Mouse (Mus musculus) kidney, adult 8-10 months (tissue): ENCODE measurements around the gene Gm8126.
"Not testable (repeated sequence)": the region's sequence is repeated elsewhere in the genome, so short reads cannot be mapped to it uniquely, and the experiment has no call there.

Experiments
- DNase-seq, 2 experiments: peaks; one replicate each; pipeline ENCODE4 v3.0.0; 2022

Gene Gm8126

GRCm38 (mm10) chr14:43258349-43258748 lies at the start of gene Gm8126:
Gene Gm8126 (plus strand): TSS chr14:43258649.
- DNase-seq, result not testable (repeated sequence)

GRCm38 (mm10) chr14:43235204-43235603 lies 23.2 kb upstream of the Gm8126 start, which contains the start of gene Gm8122:
Gene Gm8122 (minus strand): TSS chr14:43235304.
- not testable (repeated sequence) for DNase-seq

- not testable (repeated sequence) for DNase-seq
Observed at GRCm38 (mm10) chr14:43237769-43238168, 20.7 kb upstream of the Gm8126 start.

- DNase-seq, result peak in 1 of 2 experiments; percentile 47
Observed at GRCm38 (mm10) chr14:43249611-43250170, 8.8 kb upstream of the Gm8126 start.

GRCm38 (mm10) chr14:43250549-43251253 lies 7.7 kb upstream of the Gm8126 start:
- peak in 1 of 2 experiments; percentile 49 for DNase-seq

GRCm38 (mm10) chr14:43256511-43256910 lies 1.9 kb upstream of the Gm8126 start:
- not testable (repeated sequence) for DNase-seq

- DNase-seq, result not testable (repeated sequence)
Observed at GRCm38 (mm10) chr14:43263421-43263820, 5.0 kb downstream of the Gm8126 start.

- not testable (repeated sequence) for DNase-seq
Observed at GRCm38 (mm10) chr14:43268521-43269084, 10.2 kb downstream of the Gm8126 start.

GRCm38 (mm10) chr14:43269211-43269610 lies 10.8 kb downstream of the Gm8126 start:
- DNase-seq, result not testable (repeated sequence)

- not testable (repeated sequence) for DNase-seq
Observed at GRCm38 (mm10) chr14:43273161-43273560, 14.7 kb downstream of the Gm8126 start.

- DNase-seq, result not testable (repeated sequence)
Observed at GRCm38 (mm10) chr14:43274986-43275511, 16.6 kb downstream of the Gm8126 start, which contains the start of gene Gm9732. Gene Gm9732 (plus strand): TSS chr14:43275036.

- not testable (repeated sequence) for DNase-seq
Observed at GRCm38 (mm10) chr14:43275752-43276151, 17.3 kb downstream of the Gm8126 start.

- not testable (repeated sequence) for DNase-seq
Observed at GRCm38 (mm10) chr14:43277468-43277867, 19.0 kb downstream of the Gm8126 start.

GRCm38 (mm10) chr14:43278146-43278545 lies 19.7 kb downstream of the Gm8126 start:
- not testable (repeated sequence) for DNase-seq

GRCm38 (mm10) chr14:43278681-43279080 lies 20.2 kb downstream of the Gm8126 start:
- DNase-seq, result not testable (repeated sequence)

- DNase-seq, result not testable (repeated sequence)
Observed at GRCm38 (mm10) chr14:43293503-43293902, 35.1 kb downstream of the Gm8126 start, which contains the start of gene Gm8127. Gene Gm8127 (minus strand): TSS chr14:43293832.
